Mouse (Mus musculus) intestine, postnatal 0 days (tissue): ENCODE measurements around the gene Tmem202. TPM values are rescaled to one million over a fixed set of nuclear protein-coding genes. Genes with fewer than 3 reads are reported as not detected.

Experiments
- ATAC-seq: fragments of 200-750 bp; cut with Nextera tagmentation; 2 replicates; pipeline ENCODE4 v1.8.0; 2017; ENCODE audit warnings: mild to moderate bottlenecking, moderate TSS enrichment, moderate library complexity
- H3K27ac ChIP-seq: fragments of 300-500 bp; sonication (generic); 2 replicates; pipeline ENCODE4 v1.5.1; 2014; ENCODE audit warnings: mild to moderate bottlenecking, low read depth, low read length, moderate library complexity
- H3K27me3 ChIP-seq: fragments of 300-500 bp; sonication (generic); replicated peaks from 2 replicates; pipeline ENCODE4 v1.6.1; 2014; ENCODE audit warnings: low read length, mixed read lengths; ENCODE audit not compliant: control insufficient read depth, insufficient read depth
- H3K36me3 ChIP-seq: fragments of 300-500 bp; sonication (generic); 2 replicates; pipeline ENCODE4 v1.6.1; 2014; ENCODE audit warnings: mild to moderate bottlenecking, moderate library complexity; ENCODE audit not compliant: control insufficient read depth, insufficient read depth
- H3K4me1 ChIP-seq: fragments of 300-500 bp; sonication (generic); replicated peaks from 2 replicates; pipeline ENCODE4 v1.6.1; 2014; ENCODE audit warnings: antibody characterized with exemption, low read length, mixed read lengths; ENCODE audit not compliant: control insufficient read depth, insufficient read depth
- H3K4me2 ChIP-seq: fragments of 300-500 bp; sonication (generic); replicated peaks from 2 replicates; pipeline ENCODE4 v1.6.1; 2014; ENCODE audit warnings: low read depth, mild to moderate bottlenecking, moderate library complexity
- H3K4me3 ChIP-seq: fragments of 300-500 bp; sonication (generic); 2 replicates; pipeline ENCODE4 v1.5.1; 2014; ENCODE audit warnings: low read depth, low read length
- H3K9ac ChIP-seq: fragments of 300-500 bp; sonication (generic); 2 replicates; pipeline ENCODE4 v1.6.1; 2014; ENCODE audit warnings: mild to moderate bottlenecking, low read depth, low read length
- H3K9me3 ChIP-seq: fragments of 300-500 bp; sonication (generic); 2 replicates; pipeline ENCODE4 v1.6.1; 2016; ENCODE audit warnings: mixed run types; ENCODE audit not compliant: control insufficient read depth
- CTCF ChIP-seq: sonication (generic); IDR thresholded peaks from 2 replicates; pipeline ENCODE4 v1.5.1; 2016; ENCODE audit warnings: low read depth, mild to moderate bottlenecking, control low read depth, antibody characterized with exemption, moderate library complexity
- WGBS: fragments of 180-500 bp; shearing (Covaris S2); extraction: QIAGEN DNeasy Blood & Tissue Kit; methylation state at CpG from one replicate; pipeline ENCODE4 v1.1.7; 2014; 5-methylcytosine and 5-hydroxymethylcytosine counted together
- polyA plus RNA-seq: library from polyadenylated mRNA; unstranded; fragments of >200 nt; fragmentation: Nextera tagmentation; extraction: Ambion mirVana; gene quantifications from 2 replicates; pipeline ENCODE4 v1.2.1, GENCODE M21; 2015

Tmem202 gene
- polyA plus RNA-seq, 1 experiment from 2014 or later: 3.0 TPM

- TF ChIP-seq CTCF: no peak
- no peak overlapping the region for H3K4me3 ChIP-seq
- H3K27ac ChIP-seq: no peak overlapping the region
- 88% methylated on average over 5 of the region's 5 CpGs for WGBS
- H3K4me1 ChIP-seq: no peaks in the 10 kb centered on the region
- H3K27me3 ChIP-seq: no peaks in the 10 kb centered on the region
- no peak overlapping the region for H3K9ac ChIP-seq
- peaks cover 25% of the 10 kb centered on the region for H3K36me3 ChIP-seq
- H3K9me3 ChIP-seq: no peaks in the 10 kb centered on the region
- no peak for ATAC-seq
- H3K4me2 ChIP-seq: no peak overlapping the region
Measured at GRCm38 (mm10) chr9:59552610-59553009, 13.0 kb upstream of the Tmem202 start.

GRCm38 (mm10) chr9:59551620-59552031, 12.0 kb upstream of the Tmem202 start:
- Histone ChIP-seq H3K9me3 (no peaks in the 10 kb centered on the region), H3K4me3 (no peak overlapping the region), H3K9ac (no peak overlapping the region), H3K4me1 (no peaks in the 10 kb centered on the region), H3K36me3 (peaks cover 15% of the 10 kb centered on the region), H3K27me3 (no peaks in the 10 kb centered on the region), H3K27ac (no peak overlapping the region), H3K4me2 (no peak overlapping the region)
- WGBS: 68% methylated on average over 3 of the region's 3 CpGs
- ATAC-seq: no peak
- TF ChIP-seq CTCF: no peak

- TF ChIP-seq CTCF: no peak
- H3K9ac ChIP-seq: no peak overlapping the region
- no peak overlapping the region for H3K27ac ChIP-seq
- no peak overlapping the region for H3K4me2 ChIP-seq
- H3K4me1 ChIP-seq: no peaks in the 10 kb centered on the region
- H3K9me3 ChIP-seq: no peaks in the 10 kb centered on the region
- 75% methylated on average over 5 of the region's 5 CpGs for WGBS
- H3K36me3 ChIP-seq: peaks cover 11% of the 10 kb centered on the region
- no peak overlapping the region for H3K4me3 ChIP-seq
- no peaks in the 10 kb centered on the region for H3K27me3 ChIP-seq
- no peak for ATAC-seq
Measured at GRCm38 (mm10) chr9:59551017-59551416, 11.4 kb upstream of the Tmem202 start.

GRCm38 (mm10) chr9:59550077-59550476, 10.4 kb upstream of the Tmem202 start:
- Histone ChIP-seq H3K36me3 (peaks cover 6% of the 10 kb centered on the region; the same call in 1 of the 2 replicates), H3K9ac (no peak overlapping the region), H3K4me3 (no peak overlapping the region), H3K9me3 (no peaks in the 10 kb centered on the region), H3K27ac (no peak overlapping the region), H3K4me1 (no peaks in the 10 kb centered on the region), H3K4me2 (no peak overlapping the region), H3K27me3 (no peaks in the 10 kb centered on the region)
- no peak for TF ChIP-seq CTCF
- no peak for ATAC-seq
- WGBS: 85% methylated on average over 4 of the region's 4 CpGs

- no peaks in the 10 kb centered on the region for H3K4me1 ChIP-seq
- no peak overlapping the region for H3K4me3 ChIP-seq
- no peak overlapping the region for H3K4me2 ChIP-seq
- H3K36me3 ChIP-seq: no peaks in the 10 kb centered on the region; the same call in 1 of the 2 replicates
- 37% methylated on average over 2 of the region's 2 CpGs for WGBS
- ATAC-seq: no peak
- no peak overlapping the region for H3K9ac ChIP-seq
- no peak overlapping the region for H3K27ac ChIP-seq
- no peaks in the 10 kb centered on the region for H3K27me3 ChIP-seq
- H3K9me3 ChIP-seq: no peaks in the 10 kb centered on the region
- TF ChIP-seq CTCF: no peak
Measured at GRCm38 (mm10) chr9:59548961-59549487, 9.4 kb upstream of the Tmem202 start.

GRCm38 (mm10) chr9:59547869-59548268, 8.2 kb upstream of the Tmem202 start:
- H3K27me3 ChIP-seq: no peaks in the 10 kb centered on the region
- ATAC-seq: no peak
- 70% methylated on average over 1 of the region's 1 CpGs for WGBS
- no peak overlapping the region for H3K27ac ChIP-seq
- no peaks in the 10 kb centered on the region for H3K4me1 ChIP-seq
- no peak for TF ChIP-seq CTCF
- no peaks in the 10 kb centered on the region; the same call in 1 of the 2 replicates for H3K36me3 ChIP-seq
- H3K9ac ChIP-seq: no peak overlapping the region
- no peak overlapping the region for H3K4me2 ChIP-seq
- no peak overlapping the region for H3K4me3 ChIP-seq
- H3K9me3 ChIP-seq: no peaks in the 10 kb centered on the region
